Mouse (Mus musculus) cerebellum, adult 2 months (tissue): ENCODE data around the gene Tbc1d4.

Source experiments
- CTCF ChIP-seq: fragments of 200-500 bp; IDR thresholded peaks from 2 replicates; pipeline ENCODE4 v1.5.1; 2011; ENCODE audit warnings: low read depth, mild to moderate bottlenecking, control low read depth, low read length, moderate library complexity, borderline replicate concordance; ENCODE audit not compliant: insufficient read depth
- POLR2A ChIP-seq: fragments of 200-500 bp; IDR thresholded peaks from 2 replicates; pipeline ENCODE4 v1.6.1; 2011; ENCODE audit warnings: low read length, control low read depth, borderline replicate concordance; ENCODE audit not compliant: insufficient read depth

GRCm38 (mm10) chr14:101469475-101470093 is 139.4 kb downstream of the Tbc1d4 start:
- TF ChIP-seq POLR2A (no peak), CTCF (no peak)
